Mouse (Mus musculus) liver, embryonic 16.5 days (tissue): ENCODE results near the gene Ncam2. TPM values are rescaled to one million over a fixed set of nuclear protein-coding genes. Genes with fewer than 3 reads are reported as not detected.

ENCODE experiments used
- ATAC-seq: fragments of 200-750 bp; cut with Nextera tagmentation; 2 replicates; pipeline ENCODE4 v1.8.0; 2017; ENCODE audit warnings: low read depth, mild to moderate bottlenecking, moderate number of reproducible peaks, moderate library complexity
- H3K27ac ChIP-seq: fragments of 300-500 bp; sonication (generic); 2 replicates; pipeline ENCODE4 v1.5.1; 2014; ENCODE audit warnings: mild to moderate bottlenecking, low read length
- H3K27me3 ChIP-seq: fragments of 300-500 bp; sonication (generic); 2 replicates; pipeline ENCODE4 v1.6.1; 2014; ENCODE audit warnings: low read depth, low read length, mixed read lengths; ENCODE audit not compliant: control insufficient read depth, insufficient read depth
- H3K36me3 ChIP-seq: fragments of 300-500 bp; sonication (generic); 2 replicates; pipeline ENCODE4 v1.6.1; 2014; ENCODE audit warnings: mild to moderate bottlenecking; ENCODE audit not compliant: control insufficient read depth, insufficient read depth
- H3K4me1 ChIP-seq: fragments of 300-500 bp; sonication (generic); 2 replicates; pipeline ENCODE4 v1.6.1; 2014; ENCODE audit warnings: low read depth, low read length, mixed read lengths; ENCODE audit not compliant: control insufficient read depth
- H3K4me2 ChIP-seq: fragments of 300-500 bp; sonication (generic); 2 replicates; pipeline ENCODE4 v1.6.1; 2014; ENCODE audit warnings: low read depth, low read length, mixed read lengths
- H3K4me3 ChIP-seq: fragments of 300-500 bp; sonication (generic); 2 replicates; pipeline ENCODE4 v1.5.1; 2014; ENCODE audit warnings: low read depth, mild to moderate bottlenecking, low read length
- H3K9ac ChIP-seq: fragments of 300-500 bp; sonication (generic); 2 replicates; pipeline ENCODE4 v1.6.1; 2014; ENCODE audit warnings: low read depth, low read length
- H3K9me3 ChIP-seq: fragments of 300-500 bp; sonication (generic); replicated peaks from 2 replicates; pipeline ENCODE4 v1.6.1; 2016; ENCODE audit warnings: low read length; ENCODE audit not compliant: control insufficient read depth
- WGBS: fragments of 180-500 bp; shearing (Covaris S2); extraction: QIAGEN DNeasy Blood & Tissue Kit; methylation state at CpG from one replicate; pipeline ENCODE4 v1.1.7; 2014; ENCODE audit not compliant: insufficient replicate concordance; 5-methylcytosine and 5-hydroxymethylcytosine counted together
- polyA plus RNA-seq: library from polyadenylated mRNA; unstranded; fragments of >200 nt; fragmentation: Nextera tagmentation; extraction: Ambion mirVana; gene quantifications from 2 replicates; pipeline ENCODE4 v1.2.1, GENCODE M21; 2015

Gene Ncam2
- polyA plus RNA-seq, 1 experiment from 2014 or later, result not detected

GRCm38 (mm10) chr16:81273597-81274360 lies 73.3 kb downstream of the Ncam2 start:
- no peak overlapping the region for H3K4me3 ChIP-seq
- H3K4me1 ChIP-seq, result no peaks in the 10 kb centered on the region
- no peak overlapping the region for H3K4me2 ChIP-seq
- ATAC-seq, result no peak
- 78% methylated on average over 2 of the region's 2 CpGs for WGBS
- no peak overlapping the region for H3K27ac ChIP-seq
- no peaks in the 10 kb centered on the region for H3K36me3 ChIP-seq
- no peak overlapping the region for H3K9ac ChIP-seq
- H3K9me3 ChIP-seq, result no peaks in the 10 kb centered on the region
- H3K27me3 ChIP-seq, result no peaks in the 10 kb centered on the region

GRCm38 (mm10) chr16:81284241-81284640 lies 83.7 kb downstream of the Ncam2 start:
- ATAC-seq, result no peak
- 32% methylated on average over 5 of the region's 5 CpGs for WGBS

GRCm38 (mm10) chr16:81284859-81285837 lies 84.7 kb downstream of the Ncam2 start:
- ATAC-seq, result no peak
- H3K9ac ChIP-seq, result no peak overlapping the region
- no peaks in the 10 kb centered on the region for H3K9me3 ChIP-seq
- no peak overlapping the region for H3K27ac ChIP-seq
- no peak overlapping the region for H3K4me3 ChIP-seq
- no peak overlapping the region for H3K4me2 ChIP-seq
- H3K27me3 ChIP-seq, result no peaks in the 10 kb centered on the region
- H3K4me1 ChIP-seq, result no peaks in the 10 kb centered on the region
- 63% methylated on average over 7 of the region's 7 CpGs for WGBS
- H3K36me3 ChIP-seq, result no peaks in the 10 kb centered on the region

More at GRCm38 (mm10) chr16:81284241-81284640, 83.7 kb downstream of the Ncam2 start:
- H3K27me3 ChIP-seq, result no peaks in the 10 kb centered on the region
- H3K27ac ChIP-seq, result no peak overlapping the region
- no peak overlapping the region for H3K9ac ChIP-seq
- no peaks in the 10 kb centered on the region for H3K36me3 ChIP-seq
- H3K9me3 ChIP-seq, result no peaks in the 10 kb centered on the region
- H3K4me2 ChIP-seq, result no peak overlapping the region
- H3K4me3 ChIP-seq, result no peak overlapping the region
- no peaks in the 10 kb centered on the region for H3K4me1 ChIP-seq

- no peak overlapping the region for H3K4me3 ChIP-seq
- H3K9me3 ChIP-seq, result no peaks in the 10 kb centered on the region
- H3K36me3 ChIP-seq, result no peaks in the 10 kb centered on the region
- no peak for ATAC-seq
- H3K4me1 ChIP-seq, result no peaks in the 10 kb centered on the region
- H3K4me2 ChIP-seq, result no peak overlapping the region
- 68% methylated on average over 2 of the region's 2 CpGs for WGBS
- no peaks in the 10 kb centered on the region for H3K27me3 ChIP-seq
- H3K27ac ChIP-seq, result no peak overlapping the region
- H3K9ac ChIP-seq, result no peak overlapping the region
Measured at GRCm38 (mm10) chr16:81285882-81286281, 85.4 kb downstream of the Ncam2 start.

- H3K4me3 ChIP-seq, result no peak overlapping the region
- no peaks in the 10 kb centered on the region for H3K9me3 ChIP-seq
- H3K4me2 ChIP-seq, result no peak overlapping the region
- no peak for ATAC-seq
- no peaks in the 10 kb centered on the region for H3K27me3 ChIP-seq
- no peaks in the 10 kb centered on the region for H3K36me3 ChIP-seq
- H3K27ac ChIP-seq, result no peak overlapping the region
- WGBS, result 51% methylated on average over 2 of the region's 2 CpGs
- H3K9ac ChIP-seq, result no peak overlapping the region
- no peaks in the 10 kb centered on the region for H3K4me1 ChIP-seq
Measured at GRCm38 (mm10) chr16:81303806-81304205, 103.3 kb downstream of the Ncam2 start.

GRCm38 (mm10) chr16:81309215-81309614 lies 108.7 kb downstream of the Ncam2 start:
- Histone ChIP-seq H3K27ac (no peak overlapping the region), H3K9me3 (no peaks in the 10 kb centered on the region), H3K27me3 (no peaks in the 10 kb centered on the region), H3K36me3 (no peaks in the 10 kb centered on the region), H3K4me3 (no peak overlapping the region), H3K4me1 (no peaks in the 10 kb centered on the region), H3K9ac (no peak overlapping the region), H3K4me2 (no peak overlapping the region)
- 68% methylated on average over 3 of the region's 3 CpGs for WGBS
- no peak for ATAC-seq

GRCm38 (mm10) chr16:81319037-81319436 lies 118.5 kb downstream of the Ncam2 start:
- Histone ChIP-seq H3K4me1 (no peaks in the 10 kb centered on the region), H3K4me3 (no peak overlapping the region), H3K9me3 (no peaks in the 10 kb centered on the region), H3K27me3 (no peaks in the 10 kb centered on the region), H3K27ac (no peak overlapping the region), H3K36me3 (no peaks in the 10 kb centered on the region), H3K9ac (no peak overlapping the region), H3K4me2 (no peak overlapping the region)
- WGBS, result 78% methylated on average over 1 of the region's 1 CpGs
- no peak for ATAC-seq

- no peaks in the 10 kb centered on the region for H3K4me1 ChIP-seq
- H3K36me3 ChIP-seq, result no peaks in the 10 kb centered on the region
- no peak overlapping the region for H3K27ac ChIP-seq
- H3K9me3 ChIP-seq, result no peaks in the 10 kb centered on the region
- H3K4me2 ChIP-seq, result no peak overlapping the region
- WGBS, result 18% methylated on average over 2 of the region's 2 CpGs
- H3K9ac ChIP-seq, result no peak overlapping the region
- H3K27me3 ChIP-seq, result no peaks in the 10 kb centered on the region
- no peak for ATAC-seq
- H3K4me3 ChIP-seq, result no peak overlapping the region
Measured at GRCm38 (mm10) chr16:81330539-81330938, 130.0 kb downstream of the Ncam2 start.

GRCm38 (mm10) chr16:81365901-81366300 lies 165.4 kb downstream of the Ncam2 start:
- Histone ChIP-seq H3K9ac (no peak overlapping the region), H3K27ac (no peak overlapping the region)
- WGBS, result 56% methylated on average over 2 of the region's 2 CpGs

More at GRCm38 (mm10) chr16:81365901-81366300, 165.4 kb downstream of the Ncam2 start:
- no peak for ATAC-seq
- H3K4me1 ChIP-seq, result no peaks in the 10 kb centered on the region
- no peaks in the 10 kb centered on the region for H3K9me3 ChIP-seq
- H3K27me3 ChIP-seq, result no peaks in the 10 kb centered on the region
- no peaks in the 10 kb centered on the region for H3K36me3 ChIP-seq
- no peak overlapping the region for H3K4me2 ChIP-seq
- H3K4me3 ChIP-seq, result no peak overlapping the region
